Mouse (Mus musculus): ENCODE results near the gene Ssx9. TPM values are rescaled to one million over a fixed set of nuclear protein-coding genes. Genes with fewer than 3 reads are reported as not detected.

Ssx9 gene
- not detected for polyA plus RNA-seq (2012; fragmentation: generic; extraction: Trizol)

GRCm38 (mm10) chrX:8748132-8748531, at the start of gene Ssx9:
Gene Ssx9 (plus strand): TSS chrX:8748432.

GRCm38 (mm10) chrX:8803391-8803790, 55.2 kb downstream of the Ssx9 start, which contains the start of gene Ssxb5:
Gene Ssxb5 (plus strand): TSS chrX:8803691.

Other genes with a start within 250 kb of the Ssx9 start
- gene Gm14459, start 223.5 kb upstream of the Ssx9 start, polyA plus RNA-seq (2012; fragmentation: generic; extraction: Trizol), result not detected
- not detected for gene Ssxb6, start 200.2 kb upstream of the Ssx9 start, polyA plus RNA-seq (2012; fragmentation: generic; extraction: Trizol)
- not detected for gene Ssxb3, start 156.6 kb upstream of the Ssx9 start, polyA plus RNA-seq (2012; fragmentation: generic; extraction: Trizol)
- not detected for gene Ssxb8, start 57.6 kb upstream of the Ssx9 start, polyA plus RNA-seq (2012; fragmentation: generic; extraction: Trizol)
- gene Ssxb5, start 55.3 kb downstream of the Ssx9 start, polyA plus RNA-seq (2012; fragmentation: generic; extraction: Trizol), result not detected
- gene Gm6592, start 95.6 kb downstream of the Ssx9 start, polyA plus RNA-seq (2012; fragmentation: generic; extraction: Trizol), result not detected
- gene Gm5751, start 125.8 kb downstream of the Ssx9 start, polyA plus RNA-seq (2012; fragmentation: generic; extraction: Trizol), result under 1 TPM in 1 of 2 experiments, not detected in 1; 0.15 TPM
- 1 to 10 TPM; 1.2 to 4.9 TPM for gene B630019K06Rik, start 143.9 kb downstream of the Ssx9 start, polyA plus RNA-seq (2012; fragmentation: generic; extraction: Trizol)
- gene Fthl17b, start 214.5 kb downstream of the Ssx9 start, polyA plus RNA-seq (2012; fragmentation: generic; extraction: Trizol), result not detected
- not detected for gene Fthl17c, start 228.1 kb downstream of the Ssx9 start, polyA plus RNA-seq (2012; fragmentation: generic; extraction: Trizol)
- gene Fthl17d, start 238.3 kb downstream of the Ssx9 start, polyA plus RNA-seq (2012; fragmentation: generic; extraction: Trizol), result under 1 TPM in 1 of 2 experiments, not detected in 1; 0.06 TPM

Measured in C3H10T1/2 (cell line).